Mouse (Mus musculus) neural tube, embryonic 15.5 days (tissue): ENCODE results near the gene Nit1. TPM values are rescaled to one million over a fixed set of nuclear protein-coding genes. Genes with fewer than 3 reads are reported as not detected.

Experiments
- ATAC-seq: fragments of 200-750 bp; cut with Nextera tagmentation; 2 replicates; pipeline ENCODE4 v1.8.0; 2017; ENCODE audit warnings: mild to moderate bottlenecking, moderate TSS enrichment, moderate library complexity; ENCODE audit not compliant: low FRiP score
- H3K27ac ChIP-seq: fragments of 300-500 bp; sonication (generic); replicated peaks from 2 replicates; pipeline ENCODE4 v1.5.1; 2015; ENCODE audit warnings: mild to moderate bottlenecking, inconsistent platforms
- H3K27me3 ChIP-seq: fragments of 300-500 bp; sonication (generic); replicated peaks from 2 replicates; pipeline ENCODE4 v1.6.1; 2015; ENCODE audit warnings: inconsistent platforms
- H3K36me3 ChIP-seq: fragments of 300-500 bp; sonication (generic); 2 replicates; pipeline ENCODE4 v1.6.1; 2015; ENCODE audit warnings: inconsistent platforms
- H3K4me1 ChIP-seq: fragments of 300-500 bp; sonication (generic); 2 replicates; pipeline ENCODE4 v1.6.1; 2015; ENCODE audit warnings: inconsistent platforms
- H3K4me2 ChIP-seq: fragments of 300-500 bp; sonication (generic); 2 replicates; pipeline ENCODE4 v1.6.1; 2015; ENCODE audit warnings: inconsistent platforms, mild to moderate bottlenecking, moderate library complexity
- H3K4me3 ChIP-seq: fragments of 300-500 bp; sonication (generic); replicated peaks from 2 replicates; pipeline ENCODE4 v1.5.1; 2015; ENCODE audit warnings: mild to moderate bottlenecking, inconsistent platforms
- H3K9ac ChIP-seq: fragments of 300-500 bp; sonication (generic); replicated peaks from 2 replicates; pipeline ENCODE4 v1.6.1; 2015; ENCODE audit warnings: mild to moderate bottlenecking, inconsistent platforms
- H3K9me3 ChIP-seq: fragments of 300-500 bp; sonication (generic); replicated peaks from 2 replicates; pipeline ENCODE4 v1.6.1; 2016; ENCODE audit warnings: inconsistent platforms
- WGBS: fragments of 180-500 bp; shearing (Covaris S2); methylation state at CpG from one replicate; pipeline ENCODE4 v1.1.7; 2015; ENCODE audit warnings: mixed read lengths; 5-methylcytosine and 5-hydroxymethylcytosine counted together
- polyA plus RNA-seq: library from polyadenylated mRNA; unstranded; fragments of >200 nt; fragmentation: Nextera tagmentation; extraction: Ambion mirVana; gene quantifications from 2 replicates; pipeline ENCODE4 v1.2.1, GENCODE M21; 2015

Gene Nit1
- polyA plus RNA-seq, 1 experiment from 2014 or later = 53.0 TPM

GRCm38 (mm10) chr1:171372880-171373279 is 27.4 kb upstream of the Nit1 start:
- no peaks in the 10 kb centered on the region for H3K9me3 ChIP-seq
- 66% methylated on average over 3 of the region's 3 CpGs for WGBS
- no peak overlapping the region for H3K4me2 ChIP-seq
- no peak overlapping the region for H3K4me3 ChIP-seq
- H3K36me3 ChIP-seq = no peaks in the 10 kb centered on the region
- H3K27ac ChIP-seq = no peak overlapping the region
- ATAC-seq = no peak
- peaks cover 3% of the 10 kb centered on the region; the same call in 1 of the 2 replicates for H3K27me3 ChIP-seq
- H3K9ac ChIP-seq = no peak overlapping the region
- H3K4me1 ChIP-seq = no peaks in the 10 kb centered on the region

GRCm38 (mm10) chr1:171369845-171370556 is 24.6 kb upstream of the Nit1 start, which contains the start of gene Nectin4:
Gene Nectin4, plus strand, starts transcription at chr1:171370099.
- H3K4me3 ChIP-seq = no peak within 1 kb of the TSS
- no peaks in the 10 kb centered on the region for H3K9me3 ChIP-seq
- H3K27ac ChIP-seq = no peak within 1 kb of the TSS
- 45% methylated on average over 20 of the region's 20 CpGs for WGBS
- no peaks in the 10 kb centered on the region for H3K4me1 ChIP-seq
- ATAC-seq = no peak
- peaks cover 3% of the 10 kb centered on the region; the same call in 1 of the 2 replicates for H3K27me3 ChIP-seq
- H3K4me2 ChIP-seq = no peak within 1 kb of the TSS
- no peaks in the 10 kb centered on the region for H3K36me3 ChIP-seq
- H3K9ac ChIP-seq = no peak within 1 kb of the TSS

DNA sequence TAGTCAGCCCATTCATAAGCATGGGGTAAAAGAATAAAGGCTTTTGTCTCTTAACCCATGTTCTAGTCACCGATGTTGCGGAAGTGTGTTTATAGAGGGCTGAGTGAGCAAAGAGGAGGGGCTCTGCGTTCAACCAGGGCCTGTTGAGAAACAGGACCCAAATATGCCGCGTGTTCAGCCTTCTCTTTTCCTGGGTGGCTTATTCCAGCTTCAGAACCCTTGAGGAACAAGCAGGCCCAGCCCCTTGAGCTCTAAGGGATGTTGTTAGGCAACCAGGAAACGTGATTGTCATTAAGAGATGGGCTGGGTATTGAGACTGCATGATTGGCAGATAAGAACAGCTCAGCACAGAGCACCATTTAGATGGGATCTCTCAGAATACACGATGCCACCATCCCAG is 20.5 kb upstream of the Nit1 start:
- 66% methylated on average over 7 of the region's 7 CpGs for WGBS
- no peaks in the 10 kb centered on the region for H3K9me3 ChIP-seq
- H3K9ac ChIP-seq = no peak overlapping the region
- no peak overlapping the region for H3K27ac ChIP-seq
- H3K4me2 ChIP-seq = no peak overlapping the region
- H3K36me3 ChIP-seq = no peaks in the 10 kb centered on the region
- no peak overlapping the region for H3K4me3 ChIP-seq
- peaks cover 8% of the 10 kb centered on the region for H3K4me1 ChIP-seq
- no peak for ATAC-seq
- H3K27me3 ChIP-seq = peaks cover 3% of the 10 kb centered on the region; the same call in 1 of the 2 replicates

GRCm38 (mm10) chr1:171361106-171362103 is 16.0 kb upstream of the Nit1 start:
- no peaks in the 10 kb centered on the region for H3K9me3 ChIP-seq
- WGBS = 32% methylated on average over 16 of the region's 16 CpGs
- peak; percentile 87 for ATAC-seq
- peak overlapping the region; percentile 87 for H3K27ac ChIP-seq
- peaks cover 20% of the 10 kb centered on the region for H3K36me3 ChIP-seq
- H3K27me3 ChIP-seq = no peaks in the 10 kb centered on the region
- H3K9ac ChIP-seq = peak overlapping the region; percentile 68
- peak overlapping the region; percentile 58 for H3K4me3 ChIP-seq
- peaks cover 19% of the 10 kb centered on the region for H3K4me1 ChIP-seq
- H3K4me2 ChIP-seq = peak overlapping the region; percentile 85

GRCm38 (mm10) chr1:171360656-171361055 is 15.2 kb upstream of the Nit1 start, which contains the start of gene Klhdc9:
Gene Klhdc9, minus strand, starts transcription at chr1:171360798.
- Histone ChIP-seq H3K4me1 (peaks cover 19% of the 10 kb centered on the region), H3K27me3 (no peaks in the 10 kb centered on the region), H3K36me3 (peaks cover 21% of the 10 kb centered on the region), H3K4me2 (peak within 1 kb of the TSS; percentile 85), H3K9ac (peak within 1 kb of the TSS; percentile 68), H3K4me3 (peak within 1 kb of the TSS; percentile 58), H3K9me3 (no peaks in the 10 kb centered on the region), H3K27ac (peak within 1 kb of the TSS; percentile 87)
- peak; percentile 97 for ATAC-seq
- WGBS = 0% methylated on average over 21 of the region's 21 CpGs

DNA sequence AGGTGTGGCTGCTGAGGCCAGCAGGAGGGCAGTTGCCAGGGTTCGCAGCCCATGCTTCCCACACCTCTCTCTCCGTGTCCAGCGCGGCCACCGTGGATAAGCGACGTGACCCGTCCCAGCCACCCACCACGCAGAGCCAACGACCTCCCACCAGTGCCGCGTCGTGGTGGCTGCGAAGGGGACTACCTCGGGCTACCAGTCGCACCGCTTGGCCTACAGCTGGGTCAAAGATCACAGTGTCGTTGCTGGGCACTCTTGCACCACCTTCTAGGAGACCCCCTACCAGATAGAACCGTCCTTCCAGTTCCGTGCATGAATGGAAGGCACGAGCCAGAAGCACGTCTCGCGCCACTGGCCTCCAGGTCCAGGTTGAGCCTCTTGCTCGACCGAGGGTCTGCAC is 14.8 kb upstream of the Nit1 start:
- Histone ChIP-seq H3K4me3 (peak overlapping the region; percentile 58), H3K36me3 (peaks cover 21% of the 10 kb centered on the region), H3K27ac (peak overlapping the region; percentile 87), H3K4me2 (peak overlapping the region; percentile 85), H3K9ac (peak overlapping the region; percentile 68), H3K4me1 (peaks cover 19% of the 10 kb centered on the region), H3K27me3 (no peaks in the 10 kb centered on the region), H3K9me3 (no peaks in the 10 kb centered on the region)
- no peak; the same call in 1 of the 2 replicates for ATAC-seq
- 2% methylated on average over 26 of the region's 26 CpGs for WGBS

DNA sequence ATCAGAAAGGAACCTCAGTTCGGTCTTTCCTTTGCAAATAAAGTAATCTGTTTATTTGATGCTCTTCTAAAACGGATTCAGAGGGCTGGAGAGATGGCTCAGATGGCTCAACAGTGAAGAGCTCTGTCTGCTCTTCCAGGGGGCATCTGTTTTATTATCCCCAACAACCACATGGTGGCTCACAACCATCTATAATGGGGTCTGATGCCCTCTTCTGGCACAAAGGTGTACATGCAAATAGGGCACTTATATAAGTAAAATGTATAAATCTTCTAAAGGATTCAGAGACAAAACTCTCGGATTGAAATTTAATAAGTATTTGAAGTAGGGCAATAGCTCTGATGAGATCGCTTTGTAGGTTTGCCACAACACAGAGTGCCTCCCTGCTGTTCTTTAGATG is 13.0 kb upstream of the Nit1 start:
- WGBS = 70% methylated on average over 4 of the region's 4 CpGs
- Histone ChIP-seq H3K9me3 (no peaks in the 10 kb centered on the region), H3K27me3 (no peaks in the 10 kb centered on the region), H3K4me1 (peaks cover 19% of the 10 kb centered on the region), H3K4me3 (no peak overlapping the region), H3K36me3 (peaks cover 21% of the 10 kb centered on the region), H3K9ac (no peak overlapping the region), H3K4me2 (no peak overlapping the region), H3K27ac (no peak overlapping the region)
- no peak for ATAC-seq

- no peaks in the 10 kb centered on the region for H3K9me3 ChIP-seq
- no peak overlapping the region for H3K27ac ChIP-seq
- no peaks in the 10 kb centered on the region for H3K27me3 ChIP-seq
- H3K4me1 ChIP-seq = peaks cover 17% of the 10 kb centered on the region
- no peak overlapping the region for H3K9ac ChIP-seq
- peaks cover 21% of the 10 kb centered on the region for H3K36me3 ChIP-seq
- 99% methylated on average over 2 of the region's 2 CpGs for WGBS
- H3K4me2 ChIP-seq = no peak overlapping the region
- ATAC-seq = no peak
- no peak overlapping the region for H3K4me3 ChIP-seq
Measured at GRCm38 (mm10) chr1:171356814-171357213, 11.4 kb upstream of the Nit1 start.

DNA sequence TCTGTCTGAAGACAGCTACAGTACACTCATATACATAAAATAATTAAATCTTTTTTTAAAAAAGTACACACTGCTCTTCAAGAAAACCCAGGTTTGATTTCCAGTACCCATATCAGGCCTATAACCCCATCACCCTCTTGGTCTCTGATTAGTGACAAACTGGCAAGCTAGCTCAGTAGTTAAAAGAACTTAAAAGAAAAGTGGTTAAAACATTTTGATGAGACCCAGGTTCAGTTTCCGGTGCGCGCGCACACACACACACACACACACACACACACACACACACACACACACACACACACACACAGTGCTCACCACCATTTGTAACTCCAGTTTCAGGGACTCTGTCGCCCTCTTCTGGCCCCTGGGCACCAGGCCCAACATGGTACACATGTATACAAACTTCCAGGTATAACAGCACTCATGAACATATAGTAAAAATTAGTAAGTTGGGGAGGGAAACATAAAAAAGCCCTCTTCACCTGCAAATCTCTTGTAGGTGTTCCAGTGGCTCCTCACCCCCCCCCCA is 10.4 kb upstream of the Nit1 start:
- WGBS = 84% methylated on average over 5 of the region's 5 CpGs
- H3K9me3 ChIP-seq = no peaks in the 10 kb centered on the region
- H3K9ac ChIP-seq = no peak overlapping the region

DNA sequence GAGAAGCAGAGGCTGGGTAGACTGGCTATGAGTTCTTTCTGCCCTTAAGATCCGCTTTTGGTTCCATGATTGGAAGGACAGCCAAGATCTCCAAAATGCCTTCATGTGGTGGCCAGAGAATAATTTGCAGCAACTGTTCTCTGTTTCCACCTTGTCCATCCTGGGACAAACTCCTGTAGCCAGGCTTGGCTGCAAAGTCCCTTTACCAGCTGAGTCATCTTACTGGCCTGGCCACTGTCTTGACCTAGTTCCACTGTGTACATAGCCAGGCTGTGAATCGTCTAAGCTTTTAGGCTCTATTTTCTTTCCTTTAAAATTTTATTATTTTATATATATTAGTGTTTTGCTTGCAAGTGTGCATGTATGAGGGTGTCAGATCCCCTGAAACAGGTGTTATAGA is 3.8 kb upstream of the Nit1 start:
- Histone ChIP-seq H3K9ac (no peak overlapping the region), H3K27ac (no peak overlapping the region), H3K4me3 (no peak overlapping the region), H3K36me3 (no peaks in the 10 kb centered on the region), H3K4me1 (peaks cover 40% of the 10 kb centered on the region), H3K4me2 (no peak overlapping the region), H3K9me3 (no peaks in the 10 kb centered on the region), H3K27me3 (no peaks in the 10 kb centered on the region)
- ATAC-seq = no peak
- WGBS = 90% methylated on average over 2 of the region's 2 CpGs

More for the DNA sequence above, 10.4 kb upstream of the Nit1 start:
- no peak for ATAC-seq
- H3K36me3 ChIP-seq = peaks cover 21% of the 10 kb centered on the region
- no peaks in the 10 kb centered on the region for H3K27me3 ChIP-seq
- no peak overlapping the region for H3K4me2 ChIP-seq
- H3K4me1 ChIP-seq = peaks cover 14% of the 10 kb centered on the region
- no peak overlapping the region for H3K4me3 ChIP-seq
- no peak overlapping the region for H3K27ac ChIP-seq

DNA sequence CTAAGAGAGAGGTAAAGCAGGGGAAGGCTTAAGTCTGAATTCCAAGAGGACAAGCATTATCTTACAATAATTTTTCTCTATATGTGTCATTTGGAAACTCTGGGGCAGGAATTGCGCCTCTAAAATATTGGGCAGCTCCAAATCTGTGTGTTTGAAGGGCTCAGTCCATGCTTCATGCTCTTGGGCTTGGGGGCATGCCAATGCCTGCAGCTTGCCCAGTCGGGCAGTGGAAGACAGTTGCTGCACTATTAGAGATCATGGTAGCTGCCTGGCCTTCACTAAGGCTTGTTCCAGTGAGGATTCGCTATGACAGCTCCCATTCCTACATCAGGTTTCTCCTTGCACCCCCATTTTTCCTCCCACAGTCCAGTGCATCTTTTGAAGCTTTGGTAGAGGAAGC is 3.2 kb upstream of the Nit1 start:
- 95% methylated on average over 3 of the region's 3 CpGs for whole genome bisulfite sequencing
- no peak for ATAC-seq
- no peak overlapping the region for H3K27ac ChIP-seq
- H3K9ac ChIP-seq = no peak overlapping the region
- no peaks in the 10 kb centered on the region for H3K9me3 ChIP-seq
- no peaks in the 10 kb centered on the region for H3K36me3 ChIP-seq
- H3K27me3 ChIP-seq = no peaks in the 10 kb centered on the region
- no peak overlapping the region for H3K4me3 ChIP-seq
- peaks cover 46% of the 10 kb centered on the region for H3K4me1 ChIP-seq
- H3K4me2 ChIP-seq = no peak overlapping the region
